Mouse (Mus musculus): Measurements from ENCODE around the gene Tle3. TPM values are rescaled to one million over a fixed set of nuclear protein-coding genes. Genes with fewer than 3 reads are reported as not detected.
A peak's percentile ranks its signal among the peaks of the same experiment; 100 is the strongest.

The Tle3 gene
- total RNA-seq, 2 experiments from 2014 or later, result 57.3 to 64.0 TPM

GRCm38 (mm10) chr9:61426493-61426892, 54.3 kb downstream of the Tle3 start:
- no peak for DNase-seq (ENCODE audit: extremely low spot score in 1 of 2, low spot score in 1 of 2)

- DNase-seq (ENCODE audit: extremely low spot score in 1 of 2, low spot score in 1 of 2), result no peak
These were observed 54.9 kb downstream of the Tle3 start for GRCm38 (mm10) chr9:61427051-61427450.

DNA sequence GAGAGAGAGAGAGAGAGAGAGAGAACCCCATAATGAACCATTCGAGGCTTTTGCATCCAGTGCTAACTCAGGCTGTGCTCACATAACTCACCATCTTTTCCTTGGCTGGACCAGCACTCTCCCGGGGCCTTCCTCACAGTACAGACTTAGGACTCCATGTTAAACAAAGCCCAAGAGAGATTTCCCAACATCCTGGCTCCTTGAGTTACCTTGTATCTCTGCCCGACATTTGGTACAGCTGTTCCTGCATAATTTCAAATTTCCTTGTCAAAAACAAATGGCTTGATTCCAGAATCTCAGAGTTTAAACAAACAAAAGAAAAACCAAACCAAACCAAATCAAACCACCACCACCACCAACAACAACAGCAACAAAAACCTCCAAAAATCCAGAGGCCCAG, 55.7 kb downstream of the Tle3 start:
- DNase-seq (ENCODE audit: extremely low spot score in 1 of 2, low spot score in 1 of 2), result no peak

- no peak for DNase-seq (ENCODE audit: extremely low spot score in 1 of 2, low spot score in 1 of 2)
These were observed 59.7 kb downstream of the Tle3 start for GRCm38 (mm10) chr9:61431830-61432229.

- no peak for DNase-seq (ENCODE audit: extremely low spot score in 1 of 2, low spot score in 1 of 2)
These were observed 61.0 kb downstream of the Tle3 start for GRCm38 (mm10) chr9:61433206-61433605.

DNA sequence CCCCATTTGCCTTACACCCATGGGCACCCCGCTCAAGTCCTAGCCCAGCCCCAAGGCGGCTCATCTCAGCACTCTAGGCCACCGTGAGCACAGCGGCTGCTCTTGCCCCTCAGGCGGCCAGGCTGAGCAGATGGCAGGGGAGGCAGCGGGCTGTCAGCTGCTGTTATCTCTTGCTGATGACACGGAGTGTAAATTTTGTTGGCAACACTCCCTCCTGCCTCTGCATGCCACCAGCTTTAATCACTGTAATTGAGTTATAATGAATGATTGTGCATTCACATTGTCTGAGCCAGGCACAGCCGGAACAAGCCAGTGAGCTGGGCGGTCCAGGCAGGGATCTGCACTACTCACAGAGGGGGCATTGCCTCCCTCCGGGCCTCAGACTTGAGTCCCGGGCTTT, 61.9 kb downstream of the Tle3 start:
- peak; percentile 12 to 27 for DNase-seq (ENCODE audit: extremely low spot score in 1 of 2, low spot score in 1 of 2)

- no peak for DNase-seq (ENCODE audit: extremely low spot score in 1 of 2, low spot score in 1 of 2)
These were observed 63.2 kb downstream of the Tle3 start for GRCm38 (mm10) chr9:61435191-61435989.

GRCm38 (mm10) chr9:61436104-61436503, 63.9 kb downstream of the Tle3 start:
- DNase-seq (ENCODE audit: extremely low spot score in 1 of 2, low spot score in 1 of 2), result no peak

- DNase-seq (ENCODE audit: extremely low spot score in 1 of 2, low spot score in 1 of 2), result no peak
These were observed 64.6 kb downstream of the Tle3 start for GRCm38 (mm10) chr9:61436761-61437160.

- no peak for DNase-seq (ENCODE audit: extremely low spot score in 1 of 2, low spot score in 1 of 2)
These were observed 66.9 kb downstream of the Tle3 start for GRCm38 (mm10) chr9:61439092-61439491.

GRCm38 (mm10) chr9:61439979-61440378, 67.8 kb downstream of the Tle3 start:
- DNase-seq (ENCODE audit: extremely low spot score in 1 of 2, low spot score in 1 of 2), result no peak

DNA sequence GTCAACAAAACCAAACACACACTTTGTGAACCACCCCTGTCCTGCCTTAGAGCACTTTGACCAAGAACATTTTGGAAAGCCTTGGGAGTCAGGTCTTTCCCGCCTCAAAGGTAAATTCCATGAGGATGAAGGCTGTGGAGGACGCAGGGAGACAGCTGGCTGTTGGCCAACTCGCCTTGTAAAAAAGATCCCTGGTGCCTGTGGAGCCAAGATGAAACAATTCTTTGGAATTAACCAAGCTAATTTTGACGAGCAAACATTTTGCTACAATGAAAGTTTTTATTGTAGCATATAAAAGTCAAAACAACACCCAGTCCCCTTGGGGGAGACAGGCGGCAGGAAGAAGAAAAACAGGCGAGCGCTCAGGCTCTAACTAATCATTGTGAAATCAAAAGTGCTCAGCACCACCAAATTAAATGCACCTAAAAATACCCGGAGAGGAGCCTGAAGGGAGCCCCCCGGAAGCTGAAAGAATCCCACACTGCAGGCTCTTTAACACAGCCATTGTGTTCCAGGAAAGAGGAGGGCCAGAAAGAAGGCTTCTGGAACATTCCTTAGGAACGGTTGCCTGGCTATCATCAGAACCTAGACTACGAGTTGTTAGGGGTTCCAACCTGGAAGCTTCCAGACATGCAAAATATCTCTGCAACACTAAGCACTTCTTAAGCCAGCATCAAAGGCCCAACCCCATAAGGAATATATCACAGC, 69.2 kb downstream of the Tle3 start:
- DNase-seq (ENCODE audit: extremely low spot score in 1 of 2, low spot score in 1 of 2), result no peak

DNA sequence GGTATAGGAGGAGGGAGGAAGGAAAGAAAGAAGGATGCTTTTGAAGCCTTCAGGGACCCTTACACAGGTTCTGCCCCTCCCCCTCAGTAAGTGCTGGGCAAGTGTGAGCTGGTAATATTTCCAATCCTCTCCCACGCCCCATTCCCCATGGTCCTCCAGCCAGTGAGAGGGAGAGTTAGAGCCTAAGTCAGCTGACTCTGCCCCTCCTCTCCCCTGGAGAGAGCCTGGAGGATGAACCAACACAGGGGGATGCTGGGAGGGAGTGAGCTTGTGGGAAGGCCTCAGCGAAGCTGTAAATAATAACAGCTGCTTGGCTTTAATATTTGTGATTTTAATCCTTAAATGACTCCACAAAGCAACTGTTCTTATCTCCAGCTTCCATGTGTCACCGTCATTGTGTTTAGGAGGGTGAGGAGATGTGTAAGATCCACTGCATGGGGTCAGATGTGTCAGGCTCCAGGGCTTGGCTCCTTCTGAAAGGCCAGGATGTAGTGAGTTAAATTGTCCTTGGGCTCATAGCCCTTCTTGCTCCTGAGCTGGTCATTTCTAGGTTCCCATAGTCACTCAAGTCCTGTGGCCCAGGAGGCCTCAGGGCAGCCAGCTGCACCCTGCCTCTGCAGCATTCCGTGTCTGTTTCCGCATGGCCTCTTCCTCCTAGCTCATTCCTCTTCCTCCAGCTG, 70.9 kb downstream of the Tle3 start:
- no peak for DNase-seq (ENCODE audit: extremely low spot score in 1 of 2, low spot score in 1 of 2)

- DNase-seq (ENCODE audit: extremely low spot score in 1 of 2, low spot score in 1 of 2), result no peak
These were observed 73.0 kb downstream of the Tle3 start for GRCm38 (mm10) chr9:61445151-61445550.

GRCm38 (mm10) chr9:61445711-61446222, 73.6 kb downstream of the Tle3 start:
- no peak for DNase-seq (ENCODE audit: extremely low spot score in 1 of 2, low spot score in 1 of 2)

DNA sequence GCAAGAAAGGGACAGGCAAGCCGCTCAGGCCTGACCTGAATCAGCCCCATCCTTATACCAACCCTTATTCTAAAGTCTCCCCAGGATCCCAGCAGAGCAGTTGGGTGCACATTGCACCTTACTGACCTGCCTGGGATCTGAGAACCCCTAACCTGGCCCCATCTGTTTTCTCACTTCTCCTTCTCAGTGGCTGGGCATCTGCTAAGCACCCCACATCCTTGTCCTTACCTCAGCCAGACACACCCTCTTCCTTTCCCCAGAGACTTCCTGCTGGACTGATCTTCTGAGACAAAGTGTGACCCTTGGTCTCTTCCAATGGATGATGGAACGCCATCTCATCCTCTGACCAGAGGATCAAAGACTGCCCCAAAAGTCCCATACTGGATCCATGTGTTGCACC, 74.8 kb downstream of the Tle3 start:
- no peak for DNase-seq (ENCODE audit: extremely low spot score in 1 of 2, low spot score in 1 of 2)

GRCm38 (mm10) chr9:61449363-61449904, 77.3 kb downstream of the Tle3 start:
- no peak for DNase-seq (ENCODE audit: extremely low spot score in 1 of 2, low spot score in 1 of 2)

DNA sequence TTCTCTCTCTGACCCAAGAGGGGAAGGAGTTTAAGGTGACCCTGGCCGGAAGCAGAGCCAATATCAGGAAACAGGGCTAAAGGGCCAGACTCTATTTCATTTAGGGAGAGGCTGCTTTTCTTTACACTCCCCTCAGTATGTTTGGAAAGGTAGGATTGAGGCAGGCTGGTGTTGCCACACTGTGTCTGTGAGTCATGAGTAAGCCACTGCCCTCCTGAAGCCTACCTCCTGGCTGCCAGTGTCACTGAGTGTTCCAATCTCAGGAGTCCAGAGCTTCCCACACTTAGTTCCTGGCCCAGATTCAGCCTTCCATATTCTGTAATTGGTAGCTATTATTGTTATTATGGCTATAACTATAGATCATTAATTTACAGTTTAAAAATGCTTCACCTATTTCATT, 79.9 kb downstream of the Tle3 start:
- DNase-seq (ENCODE audit: extremely low spot score in 1 of 2, low spot score in 1 of 2), result no peak

DNA sequence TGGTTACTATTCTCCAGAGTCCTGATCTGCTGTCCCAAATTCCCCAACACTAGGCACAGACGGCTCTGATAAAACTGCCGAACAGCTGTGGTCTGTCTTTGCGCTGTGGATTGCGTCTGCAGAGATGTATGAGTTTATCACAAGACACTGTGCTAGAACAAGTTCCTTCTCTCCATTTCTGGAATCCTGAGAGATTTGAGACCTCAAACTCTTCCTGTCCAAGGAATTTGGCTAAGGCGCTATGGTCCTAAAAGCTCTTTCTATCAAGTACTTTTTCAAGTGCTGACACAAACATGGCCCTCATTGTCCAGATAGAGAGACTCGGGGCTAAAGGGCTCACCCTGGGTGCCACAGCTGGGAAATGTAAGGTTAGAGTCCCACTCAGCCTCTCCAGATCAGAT, 83.7 kb downstream of the Tle3 start:
- DNase-seq (ENCODE audit: extremely low spot score in 1 of 2, low spot score in 1 of 2), result no peak

GRCm38 (mm10) chr9:61456441-61457161, 84.4 kb downstream of the Tle3 start:
- DNase-seq (ENCODE audit: extremely low spot score in 1 of 2, low spot score in 1 of 2), result no peak
